Mouse (Mus musculus): ENCODE data around the gene Zfp316. TPM values are rescaled to one million over a fixed set of nuclear protein-coding genes. Genes with fewer than 3 reads are reported as not detected.

Gene Zfp316
- total RNA-seq, 2 experiments from 2014 or later, result 24.0 to 24.3 TPM

GRCm38 (mm10) chr5:143298391-143298790 is 28.6 kb upstream of the Zfp316 start:
- peak; percentile 69 for TF ChIP-seq CTCF (conservative IDR thresholded peaks at IDR 0.05)
- no peak overlapping the region for H3K4me3 ChIP-seq
- H3K27ac ChIP-seq, result no peak overlapping the region
- no peak for DNase-seq (ENCODE audit: low spot score in 2 of 2)

- DNase-seq (ENCODE audit: low spot score in 2 of 2), result no peak
- TF ChIP-seq CTCF (conservative IDR thresholded peaks at IDR 0.05), result no peak
- H3K27ac ChIP-seq, result no peak overlapping the region
- no peak overlapping the region for H3K4me3 ChIP-seq
Observed at GRCm38 (mm10) chr5:143297986-143298385, 28.2 kb upstream of the Zfp316 start.

- DNase-seq (ENCODE audit: low spot score in 2 of 2), result peak in 1 of 2 experiments; percentile 62
- TF ChIP-seq CTCF (conservative IDR thresholded peaks at IDR 0.05), result no peak
- Histone ChIP-seq H3K27ac (no peak overlapping the region), H3K4me3 (no peak overlapping the region)
Observed at GRCm38 (mm10) chr5:143295330-143295729, 25.5 kb upstream of the Zfp316 start.

- TF ChIP-seq CTCF (conservative IDR thresholded peaks at IDR 0.05), result peak; percentile 49
- H3K27ac ChIP-seq, result no peak overlapping the region
- H3K4me3 ChIP-seq, result no peak overlapping the region
- no peak for DNase-seq (ENCODE audit: low spot score in 2 of 2)
Observed at GRCm38 (mm10) chr5:143294862-143295261, 25.0 kb upstream of the Zfp316 start.

- no peak for DNase-seq (ENCODE audit: low spot score in 2 of 2)
- H3K4me3 ChIP-seq, result peak within 1 kb of the TSS; percentile 64
- H3K27ac ChIP-seq, result peak within 1 kb of the TSS; percentile 73; the same call in 1 of the 2 replicates
- no peak for TF ChIP-seq CTCF (conservative IDR thresholded peaks at IDR 0.05)
Observed at GRCm38 (mm10) chr5:143293404-143293803, 23.6 kb upstream of the Zfp316 start, which contains the start of gene Zfp853. Gene Zfp853 (minus strand): TSS chr5:143293623.

- no peak for DNase-seq (ENCODE audit: low spot score in 2 of 2)
- no peak for TF ChIP-seq CTCF (conservative IDR thresholded peaks at IDR 0.05)
- peak overlapping the region; percentile 64 for H3K4me3 ChIP-seq
- no peak overlapping the region for H3K27ac ChIP-seq
Observed at GRCm38 (mm10) chr5:143292879-143293278, 23.1 kb upstream of the Zfp316 start.

- no peak overlapping the region for H3K27ac ChIP-seq
- TF ChIP-seq CTCF (conservative IDR thresholded peaks at IDR 0.05), result no peak
- H3K4me3 ChIP-seq, result no peak overlapping the region
- DNase-seq (ENCODE audit: low spot score in 2 of 2), result no peak
Observed at GRCm38 (mm10) chr5:143289299-143289698, 19.5 kb upstream of the Zfp316 start.

GRCm38 (mm10) chr5:143288378-143288911 is 18.6 kb upstream of the Zfp316 start:
- TF ChIP-seq CTCF (conservative IDR thresholded peaks at IDR 0.05), result no peak
- no peak overlapping the region for H3K4me3 ChIP-seq
- no peak for DNase-seq (ENCODE audit: low spot score in 2 of 2)
- no peak overlapping the region for H3K27ac ChIP-seq

GRCm38 (mm10) chr5:143287774-143288328 is 18.0 kb upstream of the Zfp316 start:
- TF ChIP-seq CTCF (conservative IDR thresholded peaks at IDR 0.05), result no peak
- no peak for DNase-seq (ENCODE audit: low spot score in 2 of 2)
- peak overlapping the region; percentile 18; the same call in 1 of the 2 replicates for H3K4me3 ChIP-seq
- H3K27ac ChIP-seq, result no peak overlapping the region

- no peak overlapping the region for H3K4me3 ChIP-seq
- peak; percentile 49 for TF ChIP-seq CTCF (conservative IDR thresholded peaks at IDR 0.05)
Observed at GRCm38 (mm10) chr5:143284762-143285161, 14.9 kb upstream of the Zfp316 start.

GRCm38 (mm10) chr5:143279247-143279646 is 9.4 kb upstream of the Zfp316 start:
- no peak for DNase-seq (ENCODE audit: low spot score in 2 of 2)
- no peak overlapping the region for H3K27ac ChIP-seq
- H3K4me3 ChIP-seq, result no peak overlapping the region
- no peak for TF ChIP-seq CTCF (conservative IDR thresholded peaks at IDR 0.05)

More at GRCm38 (mm10) chr5:143284762-143285161, 14.9 kb upstream of the Zfp316 start:
- DNase-seq (ENCODE audit: low spot score in 2 of 2), result no peak
- no peak overlapping the region for H3K27ac ChIP-seq

GRCm38 (mm10) chr5:143275761-143276160 is 5.9 kb upstream of the Zfp316 start:
- no peak for TF ChIP-seq CTCF (conservative IDR thresholded peaks at IDR 0.05)
- Histone ChIP-seq H3K27ac (no peak overlapping the region), H3K4me3 (no peak overlapping the region)
- no peak for DNase-seq (ENCODE audit: low spot score in 2 of 2)

GRCm38 (mm10) chr5:143272540-143273330 is 2.9 kb upstream of the Zfp316 start:
- Histone ChIP-seq H3K27ac (no peak overlapping the region), H3K4me3 (no peak overlapping the region)
- no peak for TF ChIP-seq CTCF (conservative IDR thresholded peaks at IDR 0.05)
- no peak for DNase-seq (ENCODE audit: low spot score in 2 of 2)

Data from layer of hippocampus, adult 2 months (tissue).